Mouse (Mus musculus): ENCODE measurements around the gene Dnah17. TPM values are rescaled to one million over a fixed set of nuclear protein-coding genes. Genes with fewer than 3 reads are reported as not detected.

Gene Dnah17
- polyA plus RNA-seq, 1 experiment from 2014 or later = 0.37 TPM

DNA sequence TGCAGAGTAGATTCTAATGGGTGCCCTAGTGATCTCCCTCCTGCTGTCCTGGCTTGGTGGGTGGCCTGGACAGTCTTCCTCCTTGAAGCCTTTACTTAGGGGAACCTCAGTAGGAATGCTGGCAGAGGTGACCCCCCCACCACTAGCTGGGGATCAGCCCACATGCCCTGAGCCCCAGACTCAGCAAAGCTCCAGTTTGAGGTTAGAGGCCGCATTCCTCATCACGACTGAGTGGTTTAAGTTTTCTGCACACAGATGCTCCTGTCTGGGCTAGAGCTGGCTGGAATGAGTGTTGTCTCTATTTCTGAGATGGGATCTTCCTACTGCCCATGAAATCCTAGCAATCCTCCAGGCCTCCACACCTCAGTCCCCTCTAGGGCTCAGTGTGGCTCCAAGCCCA is 106.3 kb downstream of the Dnah17 start:
- no peak overlapping the region for H3K4me2 ChIP-seq (ENCODE audit: low read length)
- H3K27ac ChIP-seq (ENCODE audit: low read length) = no peak overlapping the region
- no peak overlapping the region for H3K9ac ChIP-seq (replicated peaks; ENCODE audit: low read depth, low read length)
- no peaks in the 10 kb centered on the region for H3K36me3 ChIP-seq (ENCODE audit: control insufficient read depth, insufficient read depth)
- H3K4me1 ChIP-seq (replicated peaks; ENCODE audit: control insufficient read depth, insufficient read depth, low read length) = no peaks in the 10 kb centered on the region
- 89% methylated on average over 2 of the region's 2 CpGs for WGBS
- H3K9me3 ChIP-seq (ENCODE audit: control insufficient read depth, low read length) = no peaks in the 10 kb centered on the region
- ATAC-seq = no peak
- H3K27me3 ChIP-seq (replicated peaks; ENCODE audit: control insufficient read depth, insufficient read depth, low read length) = no peaks in the 10 kb centered on the region
- no peak overlapping the region for H3K4me3 ChIP-seq (replicated peaks; ENCODE audit: low read length)

DNA sequence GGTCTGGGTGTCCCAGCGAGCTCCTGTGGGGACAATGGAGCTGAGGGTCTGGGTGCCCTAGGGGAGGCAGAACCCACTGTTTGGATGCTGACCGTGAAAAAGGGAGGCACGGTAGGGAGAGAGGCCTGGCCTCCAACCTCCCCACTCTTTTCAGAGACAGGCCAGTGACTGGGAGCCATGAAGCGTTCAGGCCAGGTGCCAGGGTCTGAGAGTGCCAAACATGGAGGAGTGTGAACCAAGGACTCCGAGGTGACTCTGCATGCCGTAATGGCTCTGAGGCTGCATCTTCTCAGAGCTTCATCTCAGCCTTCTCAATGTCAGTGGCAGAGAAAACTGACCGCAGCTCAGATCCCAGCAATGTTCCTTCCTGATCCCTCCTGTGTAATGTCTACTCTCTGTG is 107.0 kb downstream of the Dnah17 start:
- WGBS = 92% methylated on average over 7 of the region's 7 CpGs
- ATAC-seq = no peak
- Histone ChIP-seq H3K27me3 (replicated peaks; ENCODE audit: control insufficient read depth, insufficient read depth, low read length) (no peaks in the 10 kb centered on the region), H3K4me3 (replicated peaks; ENCODE audit: low read length) (no peak overlapping the region), H3K9me3 (ENCODE audit: control insufficient read depth, low read length) (no peaks in the 10 kb centered on the region), H3K4me2 (ENCODE audit: low read length) (no peak overlapping the region), H3K27ac (ENCODE audit: low read length) (no peak overlapping the region), H3K4me1 (replicated peaks; ENCODE audit: control insufficient read depth, insufficient read depth, low read length) (no peaks in the 10 kb centered on the region), H3K36me3 (ENCODE audit: control insufficient read depth, insufficient read depth) (no peaks in the 10 kb centered on the region; the same call in 1 of the 2 replicates), H3K9ac (replicated peaks; ENCODE audit: low read depth, low read length) (no peak overlapping the region)

- H3K4me1 ChIP-seq (replicated peaks; ENCODE audit: control insufficient read depth, insufficient read depth, low read length) = no peaks in the 10 kb centered on the region
- peak; percentile 45; the same call in 1 of the 2 replicates for ATAC-seq
- no peak overlapping the region for H3K27ac ChIP-seq (ENCODE audit: low read length)
- WGBS = 61% methylated on average over 1 of the region's 1 CpGs
- H3K27me3 ChIP-seq (replicated peaks; ENCODE audit: control insufficient read depth, insufficient read depth, low read length) = no peaks in the 10 kb centered on the region
- no peak overlapping the region for H3K4me3 ChIP-seq (replicated peaks; ENCODE audit: low read length)
- H3K36me3 ChIP-seq (ENCODE audit: control insufficient read depth, insufficient read depth) = no peaks in the 10 kb centered on the region; the same call in 1 of the 2 replicates
- H3K9ac ChIP-seq (replicated peaks; ENCODE audit: low read depth, low read length) = no peak overlapping the region
- H3K9me3 ChIP-seq (ENCODE audit: control insufficient read depth, low read length) = no peaks in the 10 kb centered on the region
- no peak overlapping the region for H3K4me2 ChIP-seq (ENCODE audit: low read length)
Observed at GRCm38 (mm10) chr11:118021806-118022205, 108.6 kb downstream of the Dnah17 start.

DNA sequence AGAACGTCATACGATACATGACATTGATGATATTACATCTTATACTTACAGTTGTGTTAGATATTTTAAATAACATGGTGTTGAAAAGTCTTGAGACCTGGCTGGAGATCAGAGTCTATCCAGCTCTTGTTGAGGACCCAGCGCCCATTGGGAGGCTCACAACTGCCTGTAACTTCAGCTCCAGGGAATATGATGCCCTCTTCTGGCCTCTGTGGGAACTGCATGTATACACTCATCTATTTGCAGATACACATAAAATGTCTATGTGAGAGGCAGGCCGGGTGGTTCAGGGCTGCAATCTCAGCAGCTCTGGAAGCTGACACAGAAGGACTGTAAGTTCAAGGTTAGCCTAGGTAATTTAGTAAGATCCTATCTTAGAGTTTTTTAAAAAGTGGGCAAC is 112.1 kb downstream of the Dnah17 start:
- Histone ChIP-seq H3K4me1 (replicated peaks; ENCODE audit: control insufficient read depth, insufficient read depth, low read length) (no peaks in the 10 kb centered on the region), H3K27ac (ENCODE audit: low read length) (no peak overlapping the region), H3K36me3 (ENCODE audit: control insufficient read depth, insufficient read depth) (no peaks in the 10 kb centered on the region; the same call in 1 of the 2 replicates), H3K27me3 (replicated peaks; ENCODE audit: control insufficient read depth, insufficient read depth, low read length) (no peaks in the 10 kb centered on the region), H3K4me2 (ENCODE audit: low read length) (no peak overlapping the region), H3K9me3 (ENCODE audit: control insufficient read depth, low read length) (no peaks in the 10 kb centered on the region), H3K4me3 (replicated peaks; ENCODE audit: low read length) (no peak overlapping the region), H3K9ac (replicated peaks; ENCODE audit: low read depth, low read length) (no peak overlapping the region)
- no peak for ATAC-seq
- 95% methylated on average over 4 of the region's 4 CpGs for WGBS

- ATAC-seq = no peak
- Histone ChIP-seq H3K4me2 (ENCODE audit: low read length) (no peak overlapping the region), H3K4me1 (replicated peaks; ENCODE audit: control insufficient read depth, insufficient read depth, low read length) (no peaks in the 10 kb centered on the region), H3K4me3 (replicated peaks; ENCODE audit: low read length) (no peak overlapping the region), H3K27ac (ENCODE audit: low read length) (no peak overlapping the region), H3K27me3 (replicated peaks; ENCODE audit: control insufficient read depth, insufficient read depth, low read length) (no peaks in the 10 kb centered on the region), H3K36me3 (ENCODE audit: control insufficient read depth, insufficient read depth) (no peaks in the 10 kb centered on the region; the same call in 1 of the 2 replicates), H3K9ac (replicated peaks; ENCODE audit: low read depth, low read length) (no peak overlapping the region), H3K9me3 (ENCODE audit: control insufficient read depth, low read length) (no peaks in the 10 kb centered on the region)
- WGBS = 91% methylated on average over 8 of the region's 8 CpGs
Observed at GRCm38 (mm10) chr11:118015381-118016145, 114.9 kb downstream of the Dnah17 start.

GRCm38 (mm10) chr11:118014391-118014995 is 115.9 kb downstream of the Dnah17 start:
- no peaks in the 10 kb centered on the region; the same call in 1 of the 2 replicates for H3K36me3 ChIP-seq (ENCODE audit: control insufficient read depth, insufficient read depth)
- WGBS = 85% methylated on average over 12 of the region's 12 CpGs
- no peak for ATAC-seq
- no peak overlapping the region for H3K4me3 ChIP-seq (replicated peaks; ENCODE audit: low read length)
- no peak overlapping the region for H3K9ac ChIP-seq (replicated peaks; ENCODE audit: low read depth, low read length)
- H3K9me3 ChIP-seq (ENCODE audit: control insufficient read depth, low read length) = no peaks in the 10 kb centered on the region
- no peak overlapping the region for H3K27ac ChIP-seq (ENCODE audit: low read length)
- H3K4me2 ChIP-seq (ENCODE audit: low read length) = no peak overlapping the region
- no peaks in the 10 kb centered on the region for H3K27me3 ChIP-seq (replicated peaks; ENCODE audit: control insufficient read depth, insufficient read depth, low read length)
- 0 out of 2 replicates have a peak, but pooled peaks cover 4% of the 10 kb centered on the region for H3K4me1 ChIP-seq (replicated peaks; ENCODE audit: control insufficient read depth, insufficient read depth, low read length)

GRCm38 (mm10) chr11:118013339-118013738 is 117.1 kb downstream of the Dnah17 start:
- H3K27ac ChIP-seq (ENCODE audit: low read length) = no peak overlapping the region
- no peaks in the 10 kb centered on the region; the same call in 1 of the 2 replicates for H3K36me3 ChIP-seq (ENCODE audit: control insufficient read depth, insufficient read depth)
- H3K4me3 ChIP-seq (replicated peaks; ENCODE audit: low read length) = no peak overlapping the region
- no peak overlapping the region for H3K9ac ChIP-seq (replicated peaks; ENCODE audit: low read depth, low read length)
- 80% methylated on average over 2 of the region's 2 CpGs for WGBS
- H3K4me1 ChIP-seq (replicated peaks; ENCODE audit: control insufficient read depth, insufficient read depth, low read length) = 0 out of 2 replicates have a peak, but pooled peaks cover 6% of the 10 kb centered on the region
- no peaks in the 10 kb centered on the region for H3K27me3 ChIP-seq (replicated peaks; ENCODE audit: control insufficient read depth, insufficient read depth, low read length)
- H3K9me3 ChIP-seq (ENCODE audit: control insufficient read depth, low read length) = no peaks in the 10 kb centered on the region
- no peak overlapping the region for H3K4me2 ChIP-seq (ENCODE audit: low read length)
- ATAC-seq = no peak

DNA sequence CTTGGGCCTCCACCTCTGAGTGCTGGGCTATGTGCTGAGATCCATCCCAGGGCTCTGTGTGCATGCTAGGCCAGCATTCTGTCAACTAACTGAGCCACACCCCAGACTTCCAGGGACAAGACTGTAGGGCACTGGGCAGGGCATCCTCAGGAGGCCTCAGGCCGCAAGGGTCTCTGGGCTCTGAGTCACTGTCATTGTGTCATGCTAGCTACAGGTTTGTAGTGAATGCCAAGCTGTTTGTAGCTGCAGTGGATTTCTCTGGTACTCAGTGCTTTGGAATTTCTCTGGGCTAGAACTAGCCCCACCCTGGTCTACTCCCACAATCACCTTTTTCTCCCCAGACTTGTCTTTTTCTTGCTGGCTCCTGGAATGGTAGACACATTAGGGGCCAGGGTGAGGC is 117.8 kb downstream of the Dnah17 start:
- Histone ChIP-seq H3K27me3 (replicated peaks; ENCODE audit: control insufficient read depth, insufficient read depth, low read length) (no peaks in the 10 kb centered on the region), H3K4me2 (ENCODE audit: low read length) (no peak overlapping the region), H3K4me3 (replicated peaks; ENCODE audit: low read length) (no peak overlapping the region), H3K9ac (replicated peaks; ENCODE audit: low read depth, low read length) (no peak overlapping the region), H3K27ac (ENCODE audit: low read length) (no peak overlapping the region), H3K36me3 (ENCODE audit: control insufficient read depth, insufficient read depth) (no peaks in the 10 kb centered on the region; the same call in 1 of the 2 replicates), H3K9me3 (ENCODE audit: control insufficient read depth, low read length) (no peaks in the 10 kb centered on the region), H3K4me1 (replicated peaks; ENCODE audit: control insufficient read depth, insufficient read depth, low read length) (0 out of 2 replicates have a peak, but pooled peaks cover 6% of the 10 kb centered on the region)
- no peak for ATAC-seq
- WGBS = 95% methylated on average over 1 of the region's 1 CpGs

DNA sequence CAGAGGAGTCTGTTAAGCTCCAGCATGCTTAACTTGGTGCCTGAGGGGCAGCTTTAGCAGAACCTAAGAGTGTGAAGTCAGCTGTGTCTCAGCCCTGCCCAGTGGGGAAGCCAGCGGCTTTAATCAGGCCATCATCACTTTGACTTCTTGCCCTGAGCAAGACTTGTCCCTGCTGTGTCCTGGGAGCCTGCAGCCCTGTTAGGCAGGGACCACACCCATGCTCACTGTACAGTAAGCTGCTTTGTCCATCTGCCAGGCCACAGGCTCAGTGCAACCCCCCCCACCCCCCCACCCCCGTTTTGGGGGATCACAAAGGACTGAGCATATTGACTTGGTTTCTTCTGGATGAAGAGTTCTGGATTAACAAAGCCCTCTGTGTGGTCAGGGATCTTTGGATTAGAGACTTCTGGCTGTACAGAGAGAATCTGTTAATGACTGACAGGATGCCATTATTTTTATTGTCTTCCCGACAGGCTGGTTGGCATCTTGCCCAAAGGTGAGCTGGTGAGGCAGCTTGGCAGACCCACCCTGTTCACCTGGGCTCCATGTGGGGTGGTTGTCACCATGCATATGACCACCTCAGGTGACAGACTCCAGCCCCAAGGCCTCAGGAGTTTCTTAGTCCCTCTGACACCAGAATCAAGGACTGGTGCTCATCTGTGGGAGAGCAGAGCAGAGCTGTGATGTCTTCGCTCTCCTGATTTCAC is 120.4 kb downstream of the Dnah17 start:
- Histone ChIP-seq H3K9me3 (ENCODE audit: control insufficient read depth, low read length) (no peaks in the 10 kb centered on the region), H3K9ac (replicated peaks; ENCODE audit: low read depth, low read length) (no peak overlapping the region), H3K4me1 (replicated peaks; ENCODE audit: control insufficient read depth, insufficient read depth, low read length) (0 out of 2 replicates have a peak, but pooled peaks cover 6% of the 10 kb centered on the region), H3K36me3 (ENCODE audit: control insufficient read depth, insufficient read depth) (peaks cover 9% of the 10 kb centered on the region), H3K4me2 (ENCODE audit: low read length) (no peak overlapping the region), H3K4me3 (replicated peaks; ENCODE audit: low read length) (no peak overlapping the region), H3K27ac (ENCODE audit: low read length) (no peak overlapping the region), H3K27me3 (replicated peaks; ENCODE audit: control insufficient read depth, insufficient read depth, low read length) (no peaks in the 10 kb centered on the region)
- WGBS = 46% methylated on average over 4 of the region's 4 CpGs
- no peak for ATAC-seq
